Mouse (Mus musculus): ENCODE data around the gene Cdh11.
"Not testable (repeated sequence)": the region's sequence is repeated elsewhere in the genome, so short reads cannot be mapped to it uniquely, and the experiment has no call there.

The Cdh11 gene

GRCm38 (mm10) chr8:102707305-102707704 lies 78.1 kb downstream of the Cdh11 start:
- DNase-seq (ENCODE audit: low read depth, low spot score), result no peak

GRCm38 (mm10) chr8:102705376-102705905 lies 80.0 kb downstream of the Cdh11 start:
- DNase-seq (ENCODE audit: low read depth, low spot score), result no peak

GRCm38 (mm10) chr8:102700245-102700644 lies 85.2 kb downstream of the Cdh11 start:
- no peak for DNase-seq (ENCODE audit: low read depth, low spot score)

- DNase-seq (ENCODE audit: low read depth, low spot score), result no peak
Observed at GRCm38 (mm10) chr8:102698232-102698837, 87.1 kb downstream of the Cdh11 start.

GRCm38 (mm10) chr8:102693465-102693864 lies 92.0 kb downstream of the Cdh11 start:
- DNase-seq (ENCODE audit: low read depth, low spot score), result no peak

GRCm38 (mm10) chr8:102685491-102685890 lies 100.0 kb downstream of the Cdh11 start:
- not testable (repeated sequence) for DNase-seq (ENCODE audit: low read depth, low spot score)

GRCm38 (mm10) chr8:102685023-102685422 lies 100.4 kb downstream of the Cdh11 start:
- no peak for DNase-seq (ENCODE audit: low read depth, low spot score)

GRCm38 (mm10) chr8:102677148-102677547 lies 108.3 kb downstream of the Cdh11 start:
- DNase-seq (ENCODE audit: low read depth, low spot score), result no peak

GRCm38 (mm10) chr8:102664561-102664960 lies 120.9 kb downstream of the Cdh11 start:
- not testable (repeated sequence) for DNase-seq (ENCODE audit: low read depth, low spot score)

GRCm38 (mm10) chr8:102656529-102656928 lies 128.9 kb downstream of the Cdh11 start:
- DNase-seq (ENCODE audit: low read depth, low spot score), result no peak

- no peak for DNase-seq (ENCODE audit: low read depth, low spot score)
Observed at GRCm38 (mm10) chr8:102651964-102652363, 133.5 kb downstream of the Cdh11 start.

GRCm38 (mm10) chr8:102627151-102627550 lies 158.3 kb downstream of the Cdh11 start:
- DNase-seq (ENCODE audit: low read depth, low spot score), result no peak

GRCm38 (mm10) chr8:102612146-102612545 lies 173.3 kb downstream of the Cdh11 start:
- no peak for DNase-seq (ENCODE audit: low read depth, low spot score)

- no peak for DNase-seq (ENCODE audit: low read depth, low spot score)
Observed at GRCm38 (mm10) chr8:102601327-102601726, 184.1 kb downstream of the Cdh11 start.

- no peak for DNase-seq (ENCODE audit: low read depth, low spot score)
Observed at GRCm38 (mm10) chr8:102596523-102596922, 188.9 kb downstream of the Cdh11 start.

- no peak for DNase-seq (ENCODE audit: low read depth, low spot score)
Observed at GRCm38 (mm10) chr8:102593899-102594298, 191.5 kb downstream of the Cdh11 start.

All from brain, embryonic 18.5 days (tissue).